26 mouse cellular contexts compared by ENCODE assay signal in genomic region chrX:12449688-12450087, GRCm38 (mm10).
A peak's percentile ranks its signal among the peaks of the same experiment; 100 is the strongest.
DNase-seq lines count a peak whose midpoint lies in the region; ATAC-seq and TF ChIP-seq lines count a peak whose summit lies in the region.
"Had no signal": no experiment of that assay in that cellular context is flagged by ENCODE, and none has a peak within 500 bp of the region (broad histone marks: within the 10 kb centered on the region; RNA-seq: fewer than 3 reads in every experiment).

No protein-coding gene starts in this region.

- TF ChIP-seq POLR2A in myocyte (IDR thresholded peaks at IDR 0.05; ENCODE audit: insufficient read length, low read depth): no peak

- H3K4me2 ChIP-seq in lung, postnatal 0 days (replicated peaks; ENCODE audit: low read depth, low read length): no peak overlapping the region
- no peak overlapping the region for H3K4me2 ChIP-seq in myocyte (ENCODE audit: low read depth)
- H3K4me2 ChIP-seq: forebrain, embryonic 15.5 days; heart, embryonic 13.5 days; kidney, embryonic 15.5 days; limb, embryonic 12.5 days; lung, embryonic 15.5 days; midbrain, embryonic 11.5 days; neural tube, embryonic 15.5 days had no signal

- no peaks in the 10 kb centered on the region for H3K27me3 ChIP-seq in lung, postnatal 0 days (replicated peaks; ENCODE audit: insufficient read depth, low read length)
- H3K27me3 ChIP-seq in myocyte (ENCODE audit: control insufficient read depth, insufficient read depth, insufficient read length): no peaks in the 10 kb centered on the region
- H3K27me3 ChIP-seq: forebrain, embryonic 15.5 days; lung, embryonic 15.5 days; neural tube, embryonic 15.5 days had no signal

- DNase-seq in adrenal gland, adult 2 months: peak; percentile 51
- no peak for DNase-seq in adrenal gland, postnatal 4 days (ENCODE audit: low spot score in 2 of 2)
- DNase-seq in lung, postnatal 0 days (ENCODE audit: low spot score): peak; percentile 18
- DNase-seq in lung, postnatal 4 days: no peak
- peak; percentile 16 for DNase-seq in adipocyte (ENCODE audit: low spot score)
- DNase-seq in right cerebral cortex, postnatal 10 days (ENCODE audit: low spot score in 2 of 2): no peak
- no peak for DNase-seq in urinary bladder, adult 2 months (ENCODE audit: low spot score)
- DNase-seq: B cell, adult 2 months; cerebellum, adult 9-11 months; gastrocnemius, postnatal 10 days; heart, adult 11 months; heart, postnatal 14 days; kidney, postnatal 36 days; layer of hippocampus, postnatal 36 days; right cerebral cortex, postnatal 14 days had no signal

- ATAC-seq in lung, postnatal 0 days: peak; percentile 57; the same call in 1 of the 2 replicates
- ATAC-seq: forebrain, embryonic 15.5 days; intestine, postnatal 0 days had no signal

- H3K9ac ChIP-seq in lung, postnatal 0 days (replicated peaks; ENCODE audit: low read depth): no peak overlapping the region
- H3K9ac ChIP-seq: forebrain, embryonic 15.5 days; heart, embryonic 13.5 days; kidney, embryonic 15.5 days; limb, embryonic 12.5 days; lung, embryonic 15.5 days; neural tube, embryonic 15.5 days had no signal

- no peaks in the 10 kb centered on the region for H3K36me3 ChIP-seq in lung, postnatal 0 days (ENCODE audit: insufficient read depth, low read length)
- no peaks in the 10 kb centered on the region for H3K36me3 ChIP-seq in myocyte (ENCODE audit: control insufficient read depth, insufficient read depth)
- H3K36me3 ChIP-seq: embryonic facial prominence, embryonic 10.5 days; forebrain, embryonic 15.5 days; heart, embryonic 13.5 days; kidney, embryonic 15.5 days; limb, embryonic 12.5 days; lung, embryonic 15.5 days; neural tube, embryonic 15.5 days had no signal

- H3K9me3 ChIP-seq in lung, postnatal 0 days (ENCODE audit: low read length): no peaks in the 10 kb centered on the region
- H3K9me3 ChIP-seq: embryonic facial prominence, embryonic 10.5 days; forebrain, embryonic 15.5 days; heart, embryonic 13.5 days; kidney, embryonic 15.5 days; limb, embryonic 12.5 days; lung, embryonic 15.5 days; neural tube, embryonic 15.5 days had no signal

- 58% methylated on average over 3 of the region's 3 CpGs for WGBS in lung, postnatal 0 days

- H3K4me1 ChIP-seq in lung, postnatal 0 days (ENCODE audit: insufficient read depth, low read depth, low read length): no peaks in the 10 kb centered on the region
- H3K4me1 ChIP-seq: embryonic facial prominence, embryonic 10.5 days; forebrain, embryonic 15.5 days; heart, embryonic 13.5 days; kidney, embryonic 15.5 days; limb, embryonic 12.5 days; lung, embryonic 15.5 days; neural tube, embryonic 15.5 days had no signal

- no peak for TF ChIP-seq EP300 in lung, postnatal 0 days (IDR thresholded peaks at IDR 0.05)

- H3K27ac ChIP-seq in lung, postnatal 0 days (ENCODE audit: low read length): no peak overlapping the region
- H3K27ac ChIP-seq: embryonic facial prominence, embryonic 10.5 days; forebrain, embryonic 15.5 days; heart, embryonic 13.5 days; kidney, embryonic 15.5 days; limb, embryonic 12.5 days; lung, embryonic 15.5 days; neural tube, embryonic 15.5 days; stomach, postnatal 0 days had no signal

- no peak for TF ChIP-seq CTCF in lung, postnatal 0 days (IDR thresholded peaks at IDR 0.05)

- no peak overlapping the region for H3ac ChIP-seq in myocyte (ENCODE audit: control insufficient read depth, insufficient read length)

- no peak overlapping the region for H3K4me3 ChIP-seq in lung, postnatal 0 days (ENCODE audit: low read depth, low read length)
- no peak overlapping the region for H3K4me3 ChIP-seq in myocyte
- H3K4me3 ChIP-seq: embryonic facial prominence, embryonic 10.5 days; forebrain, embryonic 15.5 days; heart, embryonic 13.5 days; kidney, embryonic 15.5 days; limb, embryonic 12.5 days; lung, embryonic 15.5 days; neural tube, embryonic 15.5 days had no signal

- no peaks in the 10 kb centered on the region for H3K79me2 ChIP-seq in myocyte (ENCODE audit: control insufficient read depth, insufficient read depth)

TF ChIP-seq in myocyte, 11 proteins besides CTCF, POLR2A, EP300 and RAD21:
- TF ChIP-seq POLR2AphosphoS2 (IDR thresholded peaks at IDR 0.05; ENCODE audit: insufficient read length, low read depth) (no peak), CEBPB (IDR thresholded peaks at IDR 0.05; ENCODE audit: insufficient read depth, poor library complexity, severe bottlenecking) (0 out of 2 replicates have a peak, but pooled peaks have one; percentile 44), MAX (IDR thresholded peaks at IDR 0.05; ENCODE audit: low read depth) (no peak), REST (IDR thresholded peaks at IDR 0.05; ENCODE audit: insufficient read depth, insufficient read length) (no peak)

Comparison
In these comparisons a context has a peak if more than half of its experiments do, and no peak if none do; other contexts are left out.
1. DNase-seq: peak in adrenal gland, adult 2 months (single experiment), lung, postnatal 0 days (single experiment) and adipocyte (single experiment); none in adrenal gland, postnatal 4 days (0 of 2), lung, postnatal 4 days (0 of 2), right cerebral cortex, postnatal 10 days (0 of 2) and urinary bladder, adult 2 months (single experiment).